Mouse (Mus musculus) forebrain, embryonic 11.5 days (tissue): ENCODE results near the gene Nos1ap. TPM values are rescaled to one million over a fixed set of nuclear protein-coding genes. Genes with fewer than 3 reads are reported as not detected.

Experiments
- ATAC-seq: fragments of 200-750 bp; cut with Nextera tagmentation; replicated peaks from 2 replicates; pipeline ENCODE4 v1.8.0; 2017; ENCODE audit warnings: moderate TSS enrichment; ENCODE audit not compliant: low FRiP score
- DNase-seq: peaks from one replicate; pipeline ENCODE4 v3.0.0-alpha.2; 2017; ENCODE audit warnings: low spot score
- H3K27ac ChIP-seq: fragments of 300-500 bp; sonication (generic); 2 replicates; pipeline ENCODE4 v1.5.1; 2014; ENCODE audit warnings: low read depth, low read length
- H3K27me3 ChIP-seq: fragments of 300-500 bp; sonication (generic); 2 replicates; pipeline ENCODE4 v1.6.1; 2014; ENCODE audit warnings: mild to moderate bottlenecking, low read length, mixed read lengths; ENCODE audit not compliant: control insufficient read depth, insufficient read depth
- H3K36me3 ChIP-seq: fragments of 300-500 bp; sonication (generic); 2 replicates; pipeline ENCODE4 v1.6.1; 2014; ENCODE audit warnings: mild to moderate bottlenecking, low read length, moderate library complexity, mixed read lengths; ENCODE audit not compliant: control insufficient read depth, insufficient read depth
- H3K4me1 ChIP-seq: fragments of 300-500 bp; sonication (generic); replicated peaks from 2 replicates; pipeline ENCODE4 v1.6.1; 2014; ENCODE audit warnings: low read length, mixed read lengths; ENCODE audit not compliant: control insufficient read depth, insufficient read depth
- H3K4me2 ChIP-seq: fragments of 300-500 bp; sonication (generic); 2 replicates; pipeline ENCODE4 v1.6.1; 2014; ENCODE audit warnings: low read depth, mild to moderate bottlenecking, low read length, moderate library complexity, mixed read lengths; ENCODE audit not compliant: severe bottlenecking
- H3K4me3 ChIP-seq: fragments of 300-500 bp; sonication (generic); 2 replicates; pipeline ENCODE4 v1.5.1; 2014; ENCODE audit warnings: low read depth, low read length
- H3K9ac ChIP-seq: fragments of 300-500 bp; sonication (generic); 2 replicates; pipeline ENCODE4 v1.6.1; 2014; ENCODE audit warnings: low read length
- H3K9me3 ChIP-seq: fragments of 300-500 bp; sonication (generic); 2 replicates; pipeline ENCODE4 v1.6.1; 2016; ENCODE audit warnings: low read length, mixed read lengths; ENCODE audit not compliant: control insufficient read depth
- WGBS: fragments of 180-500 bp; shearing (Covaris S2); extraction: QIAGEN DNeasy Blood & Tissue Kit; methylation state at CpG from one replicate; pipeline ENCODE4 v1.1.7; 2014; 5-methylcytosine and 5-hydroxymethylcytosine counted together
- polyA plus RNA-seq: library from polyadenylated mRNA; unstranded; fragments of >200 nt; fragmentation: Nextera tagmentation; extraction: Ambion mirVana; gene quantifications from 2 replicates; pipeline ENCODE4 v1.2.1, GENCODE M21; 2014

Nos1ap gene
- polyA plus RNA-seq, 1 experiment from 2014 or later: 19.7 TPM

DNA sequence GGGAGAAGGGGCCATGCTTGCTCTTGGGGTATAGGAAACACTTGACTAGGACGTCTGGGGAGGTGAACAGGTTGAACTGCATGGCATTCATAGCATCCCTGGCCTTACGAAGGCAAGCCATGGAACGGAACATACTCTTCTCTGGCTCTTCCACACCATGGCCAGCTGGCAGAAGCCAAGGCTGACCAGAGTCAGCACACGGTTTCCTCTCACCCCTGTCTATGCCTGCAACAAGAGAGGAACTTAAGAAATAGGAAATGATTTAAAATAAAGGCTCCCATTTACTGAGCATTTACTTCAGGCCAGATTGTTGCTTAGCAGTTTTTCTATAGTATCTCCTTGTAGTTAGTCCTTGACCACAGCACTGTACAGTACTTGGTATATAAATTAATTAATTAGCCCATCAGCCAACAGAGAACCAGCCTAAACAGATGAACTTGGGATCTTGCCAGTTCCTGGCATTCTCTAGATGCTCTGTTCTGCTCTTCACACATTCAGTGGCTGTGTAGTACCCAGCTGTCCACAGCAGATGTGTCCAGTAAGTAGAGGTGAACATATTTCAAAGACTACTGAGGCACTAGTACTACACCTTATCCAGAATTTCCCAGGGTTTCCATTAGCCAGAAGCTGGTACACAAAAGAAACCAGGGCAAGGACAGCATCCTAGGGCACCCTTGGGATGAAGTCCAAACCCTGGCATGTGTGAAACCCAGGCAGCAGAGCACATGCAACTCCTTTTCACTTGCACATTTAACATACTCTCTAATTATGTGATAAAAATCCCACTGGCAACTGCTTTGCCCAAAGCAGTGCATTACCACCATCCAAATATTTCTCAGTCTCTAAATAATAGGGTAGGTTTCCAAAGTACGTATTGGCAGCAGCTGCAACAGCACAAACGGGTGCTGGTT lies 123.3 kb downstream of the Nos1ap start:
- no peaks in the 10 kb centered on the region for H3K36me3 ChIP-seq
- no peak for ATAC-seq
- no peak overlapping the region for H3K9ac ChIP-seq
- no peak overlapping the region for H3K27ac ChIP-seq
- no peaks in the 10 kb centered on the region for H3K9me3 ChIP-seq
- H3K27me3 ChIP-seq: no peaks in the 10 kb centered on the region
- 83% methylated on average over 6 of the region's 6 CpGs for WGBS
- no peaks in the 10 kb centered on the region for H3K4me1 ChIP-seq
- no peak overlapping the region for H3K4me3 ChIP-seq
- DNase-seq: no peak
- H3K4me2 ChIP-seq: no peak overlapping the region

GRCm38 (mm10) chr1:170462140-170462539 lies 127.5 kb downstream of the Nos1ap start:
- no peaks in the 10 kb centered on the region for H3K27me3 ChIP-seq
- no peaks in the 10 kb centered on the region for H3K9me3 ChIP-seq
- no peak for ATAC-seq
- no peak overlapping the region for H3K27ac ChIP-seq
- 47% methylated on average over 1 of the region's 1 CpGs for WGBS
- no peak for DNase-seq
- H3K9ac ChIP-seq: no peak overlapping the region
- no peak overlapping the region for H3K4me3 ChIP-seq
- peaks cover 5% of the 10 kb centered on the region; the same call in 1 of the 2 replicates for H3K4me1 ChIP-seq
- no peaks in the 10 kb centered on the region for H3K36me3 ChIP-seq
- no peak overlapping the region for H3K4me2 ChIP-seq

- ATAC-seq (peak; percentile 53; the same call in 1 of the 2 replicates), DNase-seq (no peak)
- no peaks in the 10 kb centered on the region for H3K36me3 ChIP-seq
- WGBS: 56% methylated on average over 5 of the region's 5 CpGs
- no peak overlapping the region for H3K9ac ChIP-seq
- no peak overlapping the region for H3K4me2 ChIP-seq
- peaks cover 5% of the 10 kb centered on the region; the same call in 1 of the 2 replicates for H3K4me1 ChIP-seq
- no peaks in the 10 kb centered on the region for H3K27me3 ChIP-seq
- H3K27ac ChIP-seq: no peak overlapping the region
- H3K4me3 ChIP-seq: no peak overlapping the region
- no peaks in the 10 kb centered on the region for H3K9me3 ChIP-seq
Observed at GRCm38 (mm10) chr1:170459896-170460602, 129.6 kb downstream of the Nos1ap start.

- H3K9ac ChIP-seq: no peak overlapping the region
- no peak overlapping the region for H3K4me2 ChIP-seq
- WGBS: 78% methylated on average over 4 of the region's 4 CpGs
- ATAC-seq (no peak), DNase-seq (no peak)
- no peaks in the 10 kb centered on the region for H3K36me3 ChIP-seq
- H3K4me1 ChIP-seq: peaks cover 5% of the 10 kb centered on the region; the same call in 1 of the 2 replicates
- no peaks in the 10 kb centered on the region for H3K9me3 ChIP-seq
- no peak overlapping the region for H3K4me3 ChIP-seq
- H3K27me3 ChIP-seq: no peaks in the 10 kb centered on the region
- H3K27ac ChIP-seq: no peak overlapping the region
Observed at GRCm38 (mm10) chr1:170457673-170458072, 132.0 kb downstream of the Nos1ap start.

- DNase-seq (no peak), ATAC-seq (no peak)
- WGBS: 93% methylated on average over 14 of the region's 14 CpGs
- no peaks in the 10 kb centered on the region for H3K9me3 ChIP-seq
- H3K27me3 ChIP-seq: no peaks in the 10 kb centered on the region
- no peak overlapping the region for H3K4me3 ChIP-seq
- no peak overlapping the region for H3K9ac ChIP-seq
- H3K27ac ChIP-seq: no peak overlapping the region
- H3K36me3 ChIP-seq: no peaks in the 10 kb centered on the region
- peaks cover 5% of the 10 kb centered on the region; the same call in 1 of the 2 replicates for H3K4me1 ChIP-seq
- no peak overlapping the region for H3K4me2 ChIP-seq
Observed at GRCm38 (mm10) chr1:170455910-170456700, 133.6 kb downstream of the Nos1ap start.

- ATAC-seq (no peak), DNase-seq (no peak)
- Histone ChIP-seq H3K9me3 (no peaks in the 10 kb centered on the region), H3K4me3 (no peak overlapping the region), H3K27ac (no peak overlapping the region), H3K36me3 (no peaks in the 10 kb centered on the region), H3K9ac (no peak overlapping the region), H3K27me3 (no peaks in the 10 kb centered on the region), H3K4me2 (no peak overlapping the region), H3K4me1 (peaks cover 5% of the 10 kb centered on the region; the same call in 1 of the 2 replicates)
- WGBS: 96% methylated on average over 3 of the region's 3 CpGs
Observed at GRCm38 (mm10) chr1:170455387-170455786, 134.3 kb downstream of the Nos1ap start.

DNA sequence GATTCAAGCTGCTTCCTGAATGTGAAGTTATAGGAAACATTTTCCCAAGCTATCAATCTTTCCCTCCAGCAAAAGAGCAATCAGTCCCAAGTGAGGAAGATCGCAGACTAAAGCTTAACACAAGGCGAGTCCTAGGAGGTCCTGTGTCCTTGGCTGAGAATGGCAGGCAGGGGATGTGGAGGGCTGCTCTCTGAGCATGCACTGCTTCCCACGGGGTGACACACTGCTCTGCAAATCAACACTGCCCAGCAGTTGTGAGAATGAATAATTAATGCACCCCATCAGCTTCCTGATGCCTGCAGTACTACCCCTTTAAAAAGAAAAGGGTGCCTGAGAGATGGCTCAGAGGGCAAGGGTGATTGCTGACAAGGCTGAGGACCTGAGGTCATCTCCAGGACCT lies 136.2 kb downstream of the Nos1ap start:
- H3K4me3 ChIP-seq: no peak overlapping the region
- 65% methylated on average over 3 of the region's 3 CpGs for WGBS
- H3K9me3 ChIP-seq: no peaks in the 10 kb centered on the region
- no peaks in the 10 kb centered on the region for H3K4me1 ChIP-seq
- DNase-seq (no peak), ATAC-seq (no peak)
- H3K27me3 ChIP-seq: no peaks in the 10 kb centered on the region
- no peaks in the 10 kb centered on the region for H3K36me3 ChIP-seq
- no peak overlapping the region for H3K9ac ChIP-seq
- H3K27ac ChIP-seq: no peak overlapping the region
- no peak overlapping the region for H3K4me2 ChIP-seq

DNA sequence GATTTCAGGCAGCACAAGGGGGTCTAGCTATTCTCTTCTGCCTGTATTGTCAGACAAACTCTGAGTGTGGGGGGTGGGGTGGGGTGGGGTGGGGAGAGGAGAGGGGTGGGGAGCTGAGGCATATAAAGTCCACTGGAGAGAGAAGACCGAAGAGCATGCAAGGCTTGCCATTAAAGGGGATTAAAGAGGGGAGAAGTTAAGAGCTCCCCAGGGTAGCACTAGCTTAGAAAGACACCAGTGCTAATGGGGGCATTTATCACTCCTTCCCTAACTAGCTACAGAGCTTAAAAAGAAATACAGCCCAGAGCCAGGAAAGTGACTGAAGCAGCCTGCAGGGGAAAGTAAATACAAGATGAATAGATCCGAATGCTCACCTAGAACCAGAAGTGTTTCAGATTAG lies 141.4 kb downstream of the Nos1ap start:
- DNase-seq: no peak
- ATAC-seq: no peak
- Histone ChIP-seq H3K4me3 (no peak overlapping the region), H3K27ac (no peak overlapping the region), H3K27me3 (no peaks in the 10 kb centered on the region), H3K9ac (no peak overlapping the region), H3K9me3 (no peaks in the 10 kb centered on the region), H3K36me3 (no peaks in the 10 kb centered on the region), H3K4me1 (peaks cover 4% of the 10 kb centered on the region; the same call in 1 of the 2 replicates), H3K4me2 (no peak overlapping the region)
- WGBS: 12% methylated on average over 2 of the region's 2 CpGs
